Mouse (Mus musculus): Measurements from ENCODE around the gene Xlr5b. TPM values are rescaled to one million over a fixed set of nuclear protein-coding genes. Genes with fewer than 3 reads are reported as not detected.
A peak's percentile ranks its signal among the peaks of the same experiment; 100 is the strongest.
"Not testable (repeated sequence)": the region's sequence is repeated elsewhere in the genome, so short reads cannot be mapped to it uniquely, and the experiment has no call there.

Gene Xlr5b
- total RNA-seq (2021) (not detected), polyA plus RNA-seq (2012; rRNA removed) (not detected in 2 replicates)
- long read RNA-seq = 0 reads

GRCm38 (mm10) chrX:73148496-73148895 is at the start of gene Xlr5b:
Xlr5b (plus strand) TSS chrX:73148796.
- intact Hi-C loops (cut with DNase I) = not testable (repeated sequence)

DNA sequence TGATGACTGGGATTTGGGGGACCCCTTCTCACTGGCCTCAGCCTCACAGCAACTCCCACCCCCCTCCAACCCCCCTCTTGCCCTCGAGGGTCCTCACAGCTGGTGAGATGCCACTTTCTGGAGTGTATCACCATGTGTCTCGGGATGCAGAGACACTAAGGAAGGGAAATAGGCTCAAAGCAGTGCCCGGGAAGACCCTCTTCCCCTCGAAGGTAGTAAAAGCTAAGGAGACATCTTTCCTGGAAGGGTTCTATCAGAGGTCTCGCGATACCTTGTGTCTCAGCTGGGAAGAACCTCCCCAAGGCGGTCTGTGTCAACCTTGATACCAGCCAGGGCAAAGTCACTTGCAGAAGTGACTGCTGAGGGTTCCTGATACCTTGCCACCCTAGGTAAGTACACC is 31.8 kb upstream of the Xlr5b start, which contains the start of gene Gm14685:
Gene Gm14685 (plus strand): TSS at position 301 of the 400 bp plus-strand sequence.
- intact Hi-C loops (cut with DNase I); H3K4me1 ChIP-seq (ENCODE audit: control insufficient read depth, insufficient read depth, low read length); H3K36me3 ChIP-seq (ENCODE audit: control insufficient read depth, insufficient read depth, low read length); H3K9ac ChIP-seq (ENCODE audit: low read depth, low read length); H3K27me3 ChIP-seq (ENCODE audit: control insufficient read depth, insufficient read depth, low read length); H3K4me3 ChIP-seq; DNase-seq; H3K27ac ChIP-seq; H3K79me2 ChIP-seq (replicated peaks; ENCODE audit: control insufficient read depth, insufficient read depth, low read length): not testable (repeated sequence)
- no CpG with 5 or more reads among the region's 7 CpGs for WGBS

More at GRCm38 (mm10) chrX:73148496-73148895, at the start of gene Xlr5b:
- not testable (repeated sequence) for H3K79me2 ChIP-seq (replicated peaks; ENCODE audit: control insufficient read depth, insufficient read depth, low read length); H3K4me3 ChIP-seq; H3K9ac ChIP-seq (ENCODE audit: low read depth, low read length); H3K27ac ChIP-seq; H3K36me3 ChIP-seq (ENCODE audit: control insufficient read depth, insufficient read depth, low read length); DNase-seq; H3K4me1 ChIP-seq (ENCODE audit: control insufficient read depth, insufficient read depth, low read length); H3K27me3 ChIP-seq (ENCODE audit: control insufficient read depth, insufficient read depth, low read length)
- WGBS = no CpG with 5 or more reads among the region's 20 CpGs

- H3K4me3 ChIP-seq; H3K27ac ChIP-seq; H3K27me3 ChIP-seq (ENCODE audit: control insufficient read depth, insufficient read depth, low read length); H3K4me1 ChIP-seq (ENCODE audit: control insufficient read depth, insufficient read depth, low read length); intact Hi-C loops (cut with DNase I); H3K9ac ChIP-seq (ENCODE audit: low read depth, low read length); H3K79me2 ChIP-seq (replicated peaks; ENCODE audit: control insufficient read depth, insufficient read depth, low read length); H3K36me3 ChIP-seq (ENCODE audit: control insufficient read depth, insufficient read depth, low read length); DNase-seq: not testable (repeated sequence)
- WGBS = no CpG with 5 or more reads among the region's 12 CpGs
Observed at GRCm38 (mm10) chrX:73122859-73123829, 25.5 kb upstream of the Xlr5b start.

DNA sequence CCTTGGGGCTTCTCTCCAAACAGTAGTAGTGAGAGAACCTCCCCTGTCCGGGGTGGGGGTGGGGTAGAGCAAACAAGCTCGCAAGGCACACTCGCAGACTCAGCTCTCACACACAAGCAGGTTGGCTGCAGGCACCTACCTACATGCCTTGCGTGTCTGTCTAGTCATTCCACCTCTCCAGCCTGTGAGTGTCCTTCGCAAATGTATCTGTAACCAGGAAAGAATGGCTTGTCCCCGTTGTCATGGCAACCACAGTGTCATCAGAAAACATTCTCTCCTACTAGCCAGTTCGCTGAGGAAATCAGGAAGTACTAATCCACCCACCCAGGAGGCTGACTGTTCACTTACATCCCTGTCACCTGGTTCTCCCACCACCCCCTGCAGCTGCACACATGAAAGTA is 5.4 kb upstream of the Xlr5b start:
- H3K36me3 ChIP-seq (ENCODE audit: control insufficient read depth, insufficient read depth, low read length); H3K4me3 ChIP-seq; H3K9ac ChIP-seq (ENCODE audit: low read depth, low read length); H3K79me2 ChIP-seq (replicated peaks; ENCODE audit: control insufficient read depth, insufficient read depth, low read length); H3K27me3 ChIP-seq (ENCODE audit: control insufficient read depth, insufficient read depth, low read length); H3K27ac ChIP-seq; H3K4me1 ChIP-seq (ENCODE audit: control insufficient read depth, insufficient read depth, low read length); DNase-seq; intact Hi-C loops (cut with DNase I): not testable (repeated sequence)
- WGBS = no CpG with 5 or more reads among the region's 7 CpGs

- H3K27ac ChIP-seq; H3K36me3 ChIP-seq (ENCODE audit: control insufficient read depth, insufficient read depth, low read length); H3K79me2 ChIP-seq (replicated peaks; ENCODE audit: control insufficient read depth, insufficient read depth, low read length); H3K27me3 ChIP-seq (ENCODE audit: control insufficient read depth, insufficient read depth, low read length); DNase-seq; H3K4me3 ChIP-seq; H3K4me1 ChIP-seq (ENCODE audit: control insufficient read depth, insufficient read depth, low read length); H3K9ac ChIP-seq (ENCODE audit: low read depth, low read length); intact Hi-C loops (cut with DNase I): not testable (repeated sequence)
- no CpG with 5 or more reads among the region's 7 CpGs for WGBS
Observed at GRCm38 (mm10) chrX:73149350-73149749, 754 bp downstream of the Xlr5b start, which contains the start of gene DXBay18. DXBay18 (minus strand) TSS chrX:73149450.

GRCm38 (mm10) chrX:73176889-73177288 is 28.3 kb downstream of the Xlr5b start, which contains the start of gene Spin2d:
Spin2d (minus strand) TSS chrX:73176989.
- intact Hi-C loops (cut with DNase I) = not testable (repeated sequence)

DNA sequence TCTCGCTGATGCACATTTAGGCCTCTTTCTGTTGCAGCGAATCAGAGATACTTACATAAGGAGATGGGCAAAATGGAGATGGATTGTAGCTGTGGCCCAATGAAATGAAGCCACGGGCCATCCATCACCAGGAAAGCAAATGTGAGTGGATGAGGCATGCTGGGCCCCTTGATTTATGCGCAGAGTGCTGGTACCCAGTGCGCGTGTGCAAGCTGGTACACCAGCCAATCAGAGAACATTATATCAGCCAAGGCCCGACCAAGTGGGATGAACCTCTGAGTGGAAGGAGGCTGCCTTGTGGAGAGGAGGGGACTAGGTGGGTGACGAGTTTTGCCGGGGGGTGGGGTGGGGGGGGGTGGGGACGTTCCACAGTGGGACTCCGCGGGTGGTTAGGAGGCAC is 43.3 kb downstream of the Xlr5b start, which contains the start of gene Xlr3b:
Gene Xlr3b (plus strand): TSS at position 274 of the 400 bp plus-strand sequence.
- DNase-seq = peak in 1 of 2 experiments; percentile 29
- H3K79me2 ChIP-seq (replicated peaks; ENCODE audit: control insufficient read depth, insufficient read depth, low read length); intact Hi-C loops (cut with DNase I); H3K4me1 ChIP-seq (ENCODE audit: control insufficient read depth, insufficient read depth, low read length); H3K9ac ChIP-seq (ENCODE audit: low read depth, low read length); H3K4me3 ChIP-seq; H3K27ac ChIP-seq; H3K27me3 ChIP-seq (ENCODE audit: control insufficient read depth, insufficient read depth, low read length); H3K36me3 ChIP-seq (ENCODE audit: control insufficient read depth, insufficient read depth, low read length): not testable (repeated sequence)
- WGBS = 80% methylated on average over 10 of the region's 12 CpGs

More at GRCm38 (mm10) chrX:73176889-73177288, 28.3 kb downstream of the Xlr5b start, which contains the start of gene Spin2d:
- not testable (repeated sequence) for H3K36me3 ChIP-seq (ENCODE audit: control insufficient read depth, insufficient read depth, low read length); H3K27me3 ChIP-seq (ENCODE audit: control insufficient read depth, insufficient read depth, low read length); H3K9ac ChIP-seq (ENCODE audit: low read depth, low read length); H3K79me2 ChIP-seq (replicated peaks; ENCODE audit: control insufficient read depth, insufficient read depth, low read length); H3K4me3 ChIP-seq; H3K27ac ChIP-seq; DNase-seq; H3K4me1 ChIP-seq (ENCODE audit: control insufficient read depth, insufficient read depth, low read length)
- 63% methylated on average over 5 of the region's 15 CpGs for WGBS

Other genes with a start within 250 kb of the Xlr5b start
- gene Cetn2, start 230.4 kb upstream of the Xlr5b start, total RNA-seq (2021) = 10 to 100 TPM; 25.9 to 31.5 TPM
- gene Cetn2, start 230.4 kb upstream of the Xlr5b start, polyA plus RNA-seq (2012; rRNA removed) = 9.4 and 14.9 TPM in 2 replicates
- gene Nsdhl, start 230.2 kb upstream of the Xlr5b start, total RNA-seq (2021) = 1 to 10 TPM; 4.3 to 4.8 TPM
- gene Nsdhl, start 230.2 kb upstream of the Xlr5b start, polyA plus RNA-seq (2012; rRNA removed) = 5.2 and 8.5 TPM in 2 replicates
- 1 to 10 TPM in 1 of 2 experiments, under 1 TPM in 1; 0.81 to 1.2 TPM for gene Zfp185, start 161.5 kb upstream of the Xlr5b start, total RNA-seq (2021)
- 1.2 and 1.8 TPM in 2 replicates for gene Zfp185, start 161.5 kb upstream of the Xlr5b start, polyA plus RNA-seq (2012; rRNA removed)
- gene Pnma5, start 111.7 kb upstream of the Xlr5b start, total RNA-seq (2021) = not detected
- gene Pnma5, start 111.7 kb upstream of the Xlr5b start, polyA plus RNA-seq (2012; rRNA removed) = not detected in 2 replicates
- gene Pnma3, start 84.0 kb upstream of the Xlr5b start, total RNA-seq (2021) = not detected
- gene Pnma3, start 84.0 kb upstream of the Xlr5b start, polyA plus RNA-seq (2012; rRNA removed) = 0.06 TPM in 1 of 2 replicates, not detected in the other
- gene Xlr4a, start 66.3 kb upstream of the Xlr5b start, total RNA-seq (2021) = 1 to 10 TPM in 1 of 2 experiments, under 1 TPM in 1; 0.68 to 3.4 TPM
- 0.15 and 0.39 TPM in 2 replicates for gene Xlr4a, start 66.3 kb upstream of the Xlr5b start, polyA plus RNA-seq (2012; rRNA removed)
- gene Xlr3a, start 51.7 kb upstream of the Xlr5b start, total RNA-seq (2021) = 1 to 10 TPM in 1 of 2 experiments, under 1 TPM in 1; 0.32 to 1.3 TPM
- 0.23 and 0.76 TPM in 2 replicates for gene Xlr3a, start 51.7 kb upstream of the Xlr5b start, polyA plus RNA-seq (2012; rRNA removed)
- gene Gm14685, start 31.7 kb upstream of the Xlr5b start, total RNA-seq (2021) = not detected
- 0.08 TPM in 1 of 2 replicates, not detected in the other for gene Gm14685, start 31.7 kb upstream of the Xlr5b start, polyA plus RNA-seq (2012; rRNA removed)
- gene DXBay18, start 654 bp downstream of the Xlr5b start, total RNA-seq (2021) = not detected
- gene DXBay18, start 654 bp downstream of the Xlr5b start, polyA plus RNA-seq (2012; rRNA removed) = not detected in 2 replicates
- not detected for gene Spin2d, start 28.2 kb downstream of the Xlr5b start, total RNA-seq (2021)
- gene Spin2d, start 28.2 kb downstream of the Xlr5b start, polyA plus RNA-seq (2012; rRNA removed) = not detected in 2 replicates
- gene Xlr3b, start 43.4 kb downstream of the Xlr5b start, total RNA-seq (2021) = under 1 TPM; 0.25 to 0.99 TPM
- 0.35 and 0.59 TPM in 2 replicates for gene Xlr3b, start 43.4 kb downstream of the Xlr5b start, polyA plus RNA-seq (2012; rRNA removed)
- gene Xlr4b, start 65.5 kb downstream of the Xlr5b start, total RNA-seq (2021) = 1 to 10 TPM in 1 of 2 experiments, under 1 TPM in 1; 0.32 to 1.9 TPM
- 0.20 and 0.29 TPM in 2 replicates for gene Xlr4b, start 65.5 kb downstream of the Xlr5b start, polyA plus RNA-seq (2012; rRNA removed)
- gene F8a, start 79.5 kb downstream of the Xlr5b start, total RNA-seq (2021) = 1 to 10 TPM; 6.0 to 6.9 TPM
- 5.1 and 5.9 TPM in 2 replicates for gene F8a, start 79.5 kb downstream of the Xlr5b start, polyA plus RNA-seq (2012; rRNA removed)
- not detected for gene Xlr4c, start 94.3 kb downstream of the Xlr5b start, total RNA-seq (2021)
- not detected in 2 replicates for gene Xlr4c, start 94.3 kb downstream of the Xlr5b start, polyA plus RNA-seq (2012; rRNA removed)
- gene Xlr3c, start 116.6 kb downstream of the Xlr5b start, total RNA-seq (2021) = not detected
- not detected in 2 replicates for gene Xlr3c, start 116.6 kb downstream of the Xlr5b start, polyA plus RNA-seq (2012; rRNA removed)
- gene Xlr5a, start 144.2 kb downstream of the Xlr5b start, total RNA-seq (2021) = not detected
- not detected in 2 replicates for gene Xlr5a, start 144.2 kb downstream of the Xlr5b start, polyA plus RNA-seq (2012; rRNA removed)
- gene Xlr5c, start 144.2 kb downstream of the Xlr5b start, total RNA-seq (2021) = not detected
- gene Xlr5c, start 144.2 kb downstream of the Xlr5b start, polyA plus RNA-seq (2012; rRNA removed) = not detected in 2 replicates
- gene Gm45015, start 188.0 kb downstream of the Xlr5b start, total RNA-seq (2021) = not detected
- gene Gm45015, start 188.0 kb downstream of the Xlr5b start, polyA plus RNA-seq (2012; rRNA removed) = not detected in 2 replicates
- 1 to 10 TPM; 4.8 to 6.2 TPM for gene Zfp275, start 193.8 kb downstream of the Xlr5b start, total RNA-seq (2021)
- 7.5 and 11.2 TPM in 2 replicates for gene Zfp275, start 193.8 kb downstream of the Xlr5b start, polyA plus RNA-seq (2012; rRNA removed)
- gene Gm18336, start 249.9 kb downstream of the Xlr5b start, total RNA-seq (2021) = not detected
- not detected in 2 replicates for gene Gm18336, start 249.9 kb downstream of the Xlr5b start, polyA plus RNA-seq (2012; rRNA removed)